Mouse (Mus musculus) gastrocnemius, postnatal 4 days (tissue): ENCODE data around the gene C1qa. TPM values are rescaled to one million over a fixed set of nuclear protein-coding genes. Genes with fewer than 3 reads are reported as not detected.

ENCODE experiments used
- DNase-seq, 2 experiments: peaks; one replicate each; pipeline ENCODE4 v3.0.0; 2021 to 2022; ENCODE audit warnings: low spot score in 2 of 2, mixed read lengths in 2 of 2
- total RNA-seq, 2 experiments: library from RNA; stranded (reverse); gene quantifications; 2 replicates each; pipeline ENCODE4 v1.2.3; 2021

The C1qa gene
- total RNA-seq, 2 experiments from 2014 or later, result 32.4 to 36.3 TPM

DNA sequence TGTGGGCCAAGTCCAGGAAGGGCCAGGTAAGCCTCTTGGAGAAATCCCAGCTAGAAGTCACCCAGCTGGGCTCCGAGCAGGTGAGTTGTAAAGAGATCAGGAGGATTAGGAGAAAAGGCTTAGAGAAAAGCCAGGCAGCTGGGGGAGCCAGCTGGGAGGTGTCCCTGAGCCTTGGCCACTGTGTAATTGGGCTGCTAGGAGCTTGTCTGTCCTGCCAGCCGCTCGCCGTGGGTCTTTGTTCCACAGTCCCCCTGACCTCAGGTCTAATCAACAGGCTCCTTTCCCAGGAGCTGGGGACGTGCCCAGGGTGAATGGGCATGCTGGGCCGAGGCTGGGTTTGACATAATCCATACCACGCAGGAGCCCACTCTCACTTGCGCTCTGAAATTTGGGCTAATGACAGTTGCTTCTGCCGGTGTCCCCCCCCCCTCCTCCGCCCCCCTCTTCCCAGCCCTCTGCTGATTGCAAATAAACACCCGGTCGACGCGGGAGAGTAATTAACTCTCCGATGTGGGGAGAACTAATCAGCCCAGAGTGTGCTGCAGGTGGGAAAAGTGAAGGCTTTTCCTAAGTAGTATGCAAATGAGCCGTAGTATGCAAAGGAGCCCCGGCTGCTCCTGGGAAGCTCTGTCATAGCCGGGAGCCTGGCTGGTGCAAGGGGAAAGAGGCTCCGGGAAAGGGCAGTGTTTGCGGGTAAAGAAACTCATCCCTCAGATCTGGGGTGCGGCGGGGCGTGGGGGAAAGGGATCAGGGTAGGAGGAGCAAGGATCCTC lies 6.3 kb upstream of the C1qa start:
- no peak for DNase-seq

GRCm38 (mm10) chr4:136899154-136899553 lies 551 bp upstream of the C1qa start:
- no peak for DNase-seq

GRCm38 (mm10) chr4:136898084-136898598 lies 462 bp downstream of the C1qa start:
- no peak for DNase-seq

- no peak for DNase-seq
These were observed 2.1 kb downstream of the C1qa start for GRCm38 (mm10) chr4:136896461-136896860.

GRCm38 (mm10) chr4:136895861-136896260 lies 2.7 kb downstream of the C1qa start:
- no peak for DNase-seq

- no peak for DNase-seq
These were observed 3.8 kb downstream of the C1qa start for GRCm38 (mm10) chr4:136894821-136895220.

DNA sequence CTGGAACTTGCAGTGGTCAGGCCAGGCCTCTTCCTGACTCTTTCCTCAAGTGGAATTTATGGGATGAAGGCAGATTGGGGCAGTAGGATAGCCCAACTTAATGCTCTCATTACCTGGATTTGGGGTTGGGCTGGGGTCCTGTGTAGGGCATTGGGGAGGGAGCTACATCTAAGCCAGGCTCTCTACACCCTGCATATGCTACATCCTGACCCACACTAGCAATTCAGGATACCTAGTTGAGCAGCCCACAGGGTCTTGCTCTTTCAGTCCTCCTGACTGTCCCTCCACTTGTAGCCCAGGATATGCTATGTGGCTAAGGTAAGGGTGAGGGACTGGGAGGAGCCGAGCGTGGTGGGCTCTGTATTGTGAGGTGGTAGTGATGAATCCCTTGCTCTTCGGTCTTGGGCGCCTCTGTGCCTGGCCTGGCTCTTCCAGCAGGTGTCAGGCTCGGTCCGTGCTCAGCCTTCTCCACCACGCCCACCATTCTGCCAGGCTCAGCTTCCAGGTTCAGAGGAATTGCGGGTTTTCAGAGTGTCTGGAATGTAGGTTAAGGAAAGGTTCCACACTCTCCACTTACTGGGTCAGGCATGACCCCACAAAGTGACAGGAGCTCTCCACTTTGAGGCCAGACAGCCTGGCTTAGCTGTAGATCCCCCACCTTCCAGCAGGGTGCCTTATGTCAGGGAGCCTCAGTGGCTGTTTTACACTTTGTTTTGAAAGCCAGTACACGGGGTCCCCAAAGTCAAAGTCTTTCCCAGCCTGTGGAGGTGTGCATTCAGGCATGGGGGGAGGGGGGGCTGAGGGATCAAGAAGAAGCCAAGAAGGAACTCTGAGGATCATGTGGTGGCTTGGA lies 4.7 kb downstream of the C1qa start:
- no peak for DNase-seq

GRCm38 (mm10) chr4:136892811-136893210 lies 5.8 kb downstream of the C1qa start, which contains the start of gene C1qc:
Gene C1qc (minus strand): TSS chr4:136893065.
- no peak for DNase-seq

DNA sequence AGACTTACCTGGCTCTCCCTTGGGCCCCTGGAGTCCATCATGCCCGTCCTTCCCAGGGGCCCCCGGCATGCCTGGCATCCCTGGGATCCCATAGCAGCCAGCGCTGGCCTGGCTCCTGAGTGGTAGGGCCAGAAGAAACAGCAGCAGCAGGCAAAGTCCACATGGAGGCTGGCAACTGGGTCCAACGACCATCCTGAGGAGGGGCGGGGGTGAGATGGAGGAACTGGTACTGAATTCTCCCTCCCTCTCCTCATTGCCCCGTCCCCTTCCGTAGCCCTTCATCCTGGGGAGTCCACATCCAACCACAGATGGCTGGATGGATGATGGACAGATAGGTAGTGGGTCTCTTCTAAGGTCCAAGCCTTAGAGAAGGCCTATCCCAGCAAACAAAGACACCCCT lies 6.2 kb downstream of the C1qa start:
- no peak for DNase-seq

DNA sequence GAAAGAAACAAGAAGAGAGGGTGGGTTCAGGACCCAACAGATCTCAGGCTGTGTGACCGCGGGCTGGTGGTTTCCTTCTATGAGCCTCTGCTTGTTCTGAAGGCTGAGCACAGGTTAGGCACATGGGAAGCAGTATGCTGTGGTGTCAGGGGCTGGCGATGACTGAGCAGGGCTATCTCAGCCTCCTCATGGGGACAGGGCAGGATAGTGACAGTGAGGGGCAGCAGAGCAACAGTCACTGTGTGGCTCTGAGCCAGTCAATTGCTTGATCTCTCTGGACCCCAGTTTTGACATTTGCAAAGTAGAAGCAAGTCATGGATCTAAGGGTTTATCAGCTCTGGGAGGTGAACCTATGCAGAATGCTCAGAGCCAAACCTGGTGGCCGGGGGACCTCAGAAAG lies 7.5 kb downstream of the C1qa start:
- no peak for DNase-seq

DNA sequence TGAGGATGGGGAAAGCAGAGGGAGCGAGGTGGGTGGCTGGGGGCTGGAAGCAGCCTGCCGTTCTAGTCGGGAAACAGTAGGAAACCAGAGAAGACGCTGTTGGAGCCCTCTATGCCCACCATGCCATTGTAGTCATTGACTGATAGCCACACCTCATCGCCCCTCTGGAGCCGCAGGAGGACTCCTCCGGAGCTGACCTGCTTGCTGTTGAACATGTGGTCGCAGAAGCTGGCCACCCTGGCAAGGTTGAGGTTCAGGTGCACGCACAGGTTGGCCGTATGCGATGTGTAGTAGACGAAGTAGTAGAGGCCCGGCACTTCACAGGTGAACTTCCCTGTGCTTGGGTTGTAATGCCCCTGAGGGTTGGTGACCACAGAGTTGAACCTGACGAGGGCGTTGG lies 8.6 kb downstream of the C1qa start:
- no peak for DNase-seq

- DNase-seq, result no peak
These were observed 10.9 kb downstream of the C1qa start for GRCm38 (mm10) chr4:136887714-136888113.

DNA sequence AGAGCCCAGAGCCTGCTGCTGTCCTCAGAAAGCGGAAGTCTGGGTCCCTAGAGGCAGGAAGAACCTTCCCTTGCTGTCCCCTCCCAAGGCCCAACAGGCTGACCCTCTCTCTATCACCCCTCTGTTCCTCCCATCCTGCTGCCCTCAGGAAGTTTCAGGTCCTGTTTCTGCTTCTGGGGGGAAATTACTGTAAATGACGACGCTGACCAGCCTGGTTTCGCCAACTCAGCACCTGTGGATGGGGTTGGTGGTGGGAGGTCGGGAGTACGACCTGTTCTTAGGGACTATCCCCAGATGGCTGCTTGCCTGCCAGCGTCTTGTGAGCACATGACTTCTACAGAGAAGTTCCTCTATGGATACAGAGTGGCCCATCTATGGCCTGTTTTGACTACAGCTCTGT lies 12.5 kb downstream of the C1qa start, which contains the start of gene C1qb:
Gene C1qb, minus strand, starts transcription at position 87 of the 400 bp plus-strand sequence.
- no peak for DNase-seq

GRCm38 (mm10) chr4:136878601-136879000 lies 20.0 kb downstream of the C1qa start:
- DNase-seq, result no peak

- DNase-seq, result no peak
These were observed 20.4 kb downstream of the C1qa start for GRCm38 (mm10) chr4:136878171-136878570.

DNA sequence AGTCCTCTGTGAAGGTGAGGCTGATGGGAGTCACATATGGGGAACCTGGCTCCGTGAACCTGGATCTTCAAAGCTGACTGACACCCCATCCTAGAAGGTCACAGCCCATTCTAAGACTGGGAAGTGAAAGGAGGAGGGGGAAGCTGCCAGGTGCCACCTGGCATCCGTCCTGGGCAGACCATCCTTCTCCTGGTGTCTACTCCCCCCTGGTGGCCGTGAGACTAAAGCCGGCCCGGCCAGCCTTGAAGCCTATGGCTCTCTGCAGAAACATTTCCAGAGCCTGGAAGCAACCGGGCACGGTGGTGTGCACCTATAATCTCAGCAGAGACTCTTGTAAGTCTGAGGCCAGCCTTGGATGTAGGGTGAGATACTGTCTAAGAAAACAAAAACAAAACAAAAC lies 21.6 kb downstream of the C1qa start:
- DNase-seq, result peak in 1 of 2 experiments; percentile 39

- DNase-seq, result no peak
These were observed 23.6 kb downstream of the C1qa start for GRCm38 (mm10) chr4:136875012-136875411.

- no peak for DNase-seq
These were observed 30.2 kb downstream of the C1qa start for GRCm38 (mm10) chr4:136868371-136868770.

DNA sequence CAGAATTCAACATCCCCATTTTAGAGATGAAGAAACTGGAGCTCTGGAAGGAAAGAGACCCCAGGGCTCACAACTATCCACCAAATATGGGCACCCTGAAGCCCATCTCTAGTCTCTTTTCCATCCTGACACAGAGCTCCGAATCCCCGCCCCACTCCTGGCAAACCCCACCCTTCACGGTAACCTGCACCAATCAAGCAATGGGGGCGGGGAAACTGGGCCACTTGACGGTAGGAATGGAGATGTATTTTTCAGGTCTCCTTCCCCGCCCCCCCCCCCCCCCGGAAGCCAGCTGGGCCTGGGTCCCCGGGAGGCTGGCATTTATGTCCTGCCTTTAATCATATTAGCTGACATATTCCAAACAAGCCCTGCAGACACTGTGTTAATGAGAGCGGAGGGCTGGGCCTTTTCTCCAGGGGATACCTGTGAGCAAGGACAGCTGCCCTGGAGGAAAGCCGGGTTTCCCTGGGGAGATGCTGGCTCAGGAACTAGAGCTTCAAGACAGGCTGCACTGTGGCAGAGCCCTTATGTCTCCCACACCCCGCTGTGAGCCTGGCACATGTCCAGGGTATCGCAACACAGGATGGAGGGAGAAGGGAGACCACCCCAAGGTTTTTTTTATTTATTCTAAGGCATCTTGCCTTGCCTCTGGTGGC lies 30.8 kb downstream of the C1qa start:
- no peak for DNase-seq

- no peak for DNase-seq
These were observed 33.1 kb downstream of the C1qa start for GRCm38 (mm10) chr4:136865531-136865930.

- DNase-seq, result no peak
These were observed 33.7 kb downstream of the C1qa start for GRCm38 (mm10) chr4:136864751-136865470.
